Mouse (Mus musculus) brain, embryonic 14.5 days (tissue): Measurements from ENCODE around the gene Chpf.

Experiments
- CTCF ChIP-seq: fragments of 200-500 bp; IDR thresholded peaks from 2 replicates; pipeline ENCODE4 v1.5.1; 2012; ENCODE audit warnings: inconsistent platforms, mild to moderate bottlenecking, moderate library complexity, borderline replicate concordance; ENCODE audit not compliant: insufficient read depth, insufficient read length; ENCODE audit errors: extremely low read depth
- POLR2A ChIP-seq: fragments of 200-500 bp; IDR thresholded peaks from 2 replicates; pipeline ENCODE4 v1.6.1; 2012; ENCODE audit warnings: mild to moderate bottlenecking, inconsistent platforms, borderline replicate concordance; ENCODE audit not compliant: poor library complexity, insufficient read depth, insufficient read length, severe bottlenecking; ENCODE audit errors: extremely low read depth

DNA sequence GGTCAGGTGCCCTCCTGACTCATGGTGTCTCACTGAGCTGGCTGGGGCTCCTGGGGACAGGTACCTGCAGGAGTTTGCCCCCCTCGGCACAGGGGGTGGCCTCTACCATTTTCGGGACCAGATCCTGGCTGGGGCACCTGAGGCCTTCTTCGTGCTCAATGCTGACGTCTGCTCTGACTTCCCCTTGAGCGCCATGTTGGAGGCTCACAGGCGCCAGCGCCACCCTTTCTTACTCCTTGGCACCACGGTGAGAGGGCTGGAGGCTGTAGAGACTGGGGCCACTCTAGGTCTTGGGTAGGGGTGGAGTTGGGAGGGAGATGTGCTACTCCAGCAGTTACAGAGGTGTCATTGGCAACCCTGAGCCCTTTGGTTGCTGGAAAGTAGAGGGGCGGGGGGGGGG, 40.3 kb downstream of the Chpf start:
- no peak for TF ChIP-seq CTCF
- no peak for TF ChIP-seq POLR2A
